Mouse (Mus musculus): ENCODE measurements around the gene H3f3a.
A peak's percentile ranks its signal among the peaks of the same experiment; 100 is the strongest.

Gene H3f3a

DNA sequence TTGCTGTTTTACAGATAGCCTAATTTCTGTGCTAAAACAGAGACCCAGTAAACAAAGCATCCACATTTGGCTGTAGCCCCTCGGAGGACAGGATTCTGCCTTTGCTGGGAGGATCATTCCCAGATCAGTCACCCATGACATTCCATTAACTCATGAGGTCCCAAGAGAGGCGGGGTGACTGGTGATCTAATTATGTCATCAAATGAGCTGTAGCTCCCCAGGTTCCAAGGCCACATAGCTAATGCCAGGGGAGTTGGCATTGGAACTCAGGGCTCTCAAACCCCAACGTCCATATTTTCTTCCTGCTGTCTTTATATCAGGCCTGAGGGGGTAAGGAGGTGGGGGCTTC, 30.2 kb downstream of the H3f3a start:
- no peak for DNase-seq (ENCODE audit: low spot score in 2 of 2)

GRCm38 (mm10) chr1:180782906-180783579, 30.7 kb downstream of the H3f3a start:
- no peak for DNase-seq (ENCODE audit: low spot score in 2 of 2)

GRCm38 (mm10) chr1:180781250-180781649, 32.5 kb downstream of the H3f3a start:
- DNase-seq (ENCODE audit: low spot score in 2 of 2) = no peak

DNA sequence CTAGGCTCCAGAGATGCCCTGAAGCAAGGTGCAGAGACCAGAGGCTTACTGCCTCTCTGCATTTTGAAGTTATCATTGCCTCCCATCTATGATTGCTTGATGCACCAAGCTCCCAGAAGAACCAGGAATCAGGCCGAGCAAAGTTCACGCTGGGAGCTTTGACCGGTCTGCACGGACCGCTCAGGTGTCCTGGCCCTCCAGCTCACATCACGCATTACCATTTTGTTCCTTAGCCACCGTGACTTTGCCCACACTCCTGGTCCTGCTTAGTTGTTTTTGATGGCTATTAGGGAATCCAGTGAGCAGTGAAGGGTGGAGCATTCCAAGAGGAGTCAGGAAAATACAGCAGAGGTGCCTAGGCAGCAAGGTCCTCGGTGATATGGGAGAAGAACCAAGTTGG, 33.5 kb downstream of the H3f3a start:
- DNase-seq (ENCODE audit: low spot score in 2 of 2) = no peak

DNA sequence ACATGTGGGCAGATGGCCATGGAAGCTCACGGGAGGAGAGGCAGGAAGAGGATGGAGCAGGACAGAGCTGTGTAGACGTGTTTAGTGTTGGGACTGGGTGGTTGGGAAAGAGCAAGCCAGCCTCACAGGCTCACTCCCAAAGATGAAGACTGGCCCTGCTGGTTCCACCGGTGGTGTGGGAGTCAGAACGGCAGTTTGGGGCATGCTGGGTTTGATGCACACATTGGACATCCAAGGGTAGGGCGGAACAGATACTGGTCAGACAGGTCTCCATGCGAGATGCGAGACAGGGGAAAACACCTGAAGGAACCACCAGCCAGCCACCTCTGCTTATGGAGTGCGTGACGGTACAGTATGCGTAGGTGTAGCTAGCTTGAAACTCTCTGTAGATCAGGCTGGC, 34.8 kb downstream of the H3f3a start:
- DNase-seq (ENCODE audit: low spot score in 2 of 2) = no peak

- no peak for DNase-seq (ENCODE audit: low spot score in 2 of 2)
Measured at GRCm38 (mm10) chr1:180778403-180778754, 35.4 kb downstream of the H3f3a start.

- DNase-seq (ENCODE audit: low spot score in 2 of 2) = peak; percentile 89 to 90
Measured at GRCm38 (mm10) chr1:180777660-180778402, 35.9 kb downstream of the H3f3a start.

GRCm38 (mm10) chr1:180777289-180777659, 36.5 kb downstream of the H3f3a start:
- DNase-seq (ENCODE audit: low spot score in 2 of 2) = no peak

- DNase-seq (ENCODE audit: low spot score in 2 of 2) = no peak
Measured at GRCm38 (mm10) chr1:180776494-180776893, 37.2 kb downstream of the H3f3a start.

GRCm38 (mm10) chr1:180775849-180776493, 37.8 kb downstream of the H3f3a start:
- DNase-seq (ENCODE audit: low spot score in 2 of 2) = no peak

DNA sequence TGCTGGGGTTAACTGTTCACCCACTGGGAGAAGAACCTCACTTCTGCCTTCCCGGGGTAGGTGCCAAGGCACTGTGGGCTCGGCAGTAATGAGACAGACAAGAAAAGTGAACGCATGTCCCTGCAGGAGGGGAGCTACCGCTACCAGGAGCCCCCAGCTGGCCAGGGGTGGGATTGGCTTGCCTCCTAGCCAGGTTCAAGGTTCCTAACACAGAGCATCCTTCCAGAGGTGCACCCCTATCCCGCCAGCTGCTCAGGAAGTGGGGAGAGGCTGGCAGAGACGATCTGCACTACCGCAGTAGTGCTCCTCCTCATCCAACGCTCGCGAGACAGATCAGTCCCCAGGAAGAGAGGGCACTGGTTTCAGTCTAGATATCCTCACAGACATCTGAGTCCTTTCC, 38.4 kb downstream of the H3f3a start:
- DNase-seq (ENCODE audit: low spot score in 2 of 2) = no peak

DNA sequence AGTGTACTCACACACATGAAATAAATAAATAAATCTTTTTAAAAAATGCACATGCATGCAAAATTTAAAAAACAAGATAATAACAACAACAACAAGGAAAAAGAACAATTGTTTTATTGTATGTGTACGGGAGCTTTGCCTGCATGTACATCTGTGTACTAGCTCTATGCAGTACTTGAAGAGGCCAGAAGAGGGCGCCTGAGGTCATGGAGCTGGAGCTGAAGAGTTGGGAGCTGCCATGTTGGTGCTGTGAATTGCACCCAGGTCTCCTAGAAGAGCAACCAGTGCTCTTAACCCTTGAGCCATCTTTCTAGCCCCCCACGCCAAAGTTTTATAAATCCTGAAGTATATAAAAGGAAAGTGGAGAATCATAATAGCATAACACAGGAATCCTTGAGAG, 39.1 kb downstream of the H3f3a start:
- DNase-seq (ENCODE audit: low spot score in 2 of 2) = no peak

DNA sequence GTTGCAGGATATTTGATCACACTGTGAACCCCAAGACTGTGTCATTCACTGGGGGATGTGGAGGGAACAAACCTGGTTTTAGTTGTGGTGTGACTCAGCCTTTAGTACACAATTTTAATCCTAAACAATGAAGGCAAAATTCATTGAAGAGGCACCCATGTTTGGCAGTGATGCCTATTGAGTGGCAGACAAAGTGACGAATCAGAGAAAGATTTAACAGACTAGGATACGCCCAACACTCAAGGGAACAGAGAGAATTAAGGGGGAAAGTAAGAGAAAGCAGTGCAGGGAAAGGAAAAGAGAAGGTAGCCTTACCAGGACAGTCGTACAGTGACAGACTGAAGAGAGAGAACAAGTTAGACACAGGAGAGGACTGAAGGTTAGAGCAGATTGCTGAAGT, 41.5 kb downstream of the H3f3a start:
- DNase-seq (ENCODE audit: low spot score in 2 of 2) = no peak

DNA sequence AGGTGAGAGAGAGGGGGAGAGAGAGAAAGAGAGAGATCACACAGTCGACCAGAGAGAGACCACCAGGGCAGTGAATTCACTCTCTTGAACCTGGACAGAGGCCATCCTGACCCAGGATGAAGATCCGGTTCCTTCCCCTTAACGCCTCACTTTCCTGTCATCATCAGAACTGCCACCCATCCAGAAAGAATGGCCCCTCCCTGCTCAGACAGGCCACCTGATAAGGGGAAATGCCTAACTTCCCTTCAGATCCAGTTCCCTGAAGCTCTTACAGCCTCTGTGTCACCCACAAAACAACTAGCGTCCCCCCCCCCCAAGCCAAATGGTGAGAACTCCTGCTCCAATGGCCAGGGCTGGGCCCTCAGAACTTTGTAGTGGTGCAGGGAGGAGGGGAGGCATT, 42.0 kb downstream of the H3f3a start:
- DNase-seq (ENCODE audit: low spot score in 2 of 2) = no peak

DNA sequence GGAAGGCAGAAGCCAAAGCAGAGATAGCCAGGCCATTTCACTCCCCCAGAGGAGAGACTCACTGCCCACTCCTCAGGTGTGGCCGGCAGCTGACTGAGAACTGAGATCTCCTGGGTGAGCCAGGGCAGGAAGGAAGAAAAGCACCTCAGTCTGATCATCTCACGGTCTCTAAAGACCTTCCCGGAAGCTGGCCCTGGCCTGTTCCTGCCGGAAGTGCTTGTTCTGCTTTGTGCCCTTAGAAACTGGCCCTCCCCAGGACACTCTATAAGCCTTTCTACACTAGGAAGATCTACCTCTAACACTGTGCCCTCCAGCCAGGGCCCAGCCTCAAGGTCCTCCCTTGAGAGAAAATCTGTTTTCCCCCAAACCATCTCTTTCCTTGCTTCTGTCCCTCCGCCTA, 42.4 kb downstream of the H3f3a start:
- DNase-seq (ENCODE audit: low spot score in 2 of 2) = no peak

DNA sequence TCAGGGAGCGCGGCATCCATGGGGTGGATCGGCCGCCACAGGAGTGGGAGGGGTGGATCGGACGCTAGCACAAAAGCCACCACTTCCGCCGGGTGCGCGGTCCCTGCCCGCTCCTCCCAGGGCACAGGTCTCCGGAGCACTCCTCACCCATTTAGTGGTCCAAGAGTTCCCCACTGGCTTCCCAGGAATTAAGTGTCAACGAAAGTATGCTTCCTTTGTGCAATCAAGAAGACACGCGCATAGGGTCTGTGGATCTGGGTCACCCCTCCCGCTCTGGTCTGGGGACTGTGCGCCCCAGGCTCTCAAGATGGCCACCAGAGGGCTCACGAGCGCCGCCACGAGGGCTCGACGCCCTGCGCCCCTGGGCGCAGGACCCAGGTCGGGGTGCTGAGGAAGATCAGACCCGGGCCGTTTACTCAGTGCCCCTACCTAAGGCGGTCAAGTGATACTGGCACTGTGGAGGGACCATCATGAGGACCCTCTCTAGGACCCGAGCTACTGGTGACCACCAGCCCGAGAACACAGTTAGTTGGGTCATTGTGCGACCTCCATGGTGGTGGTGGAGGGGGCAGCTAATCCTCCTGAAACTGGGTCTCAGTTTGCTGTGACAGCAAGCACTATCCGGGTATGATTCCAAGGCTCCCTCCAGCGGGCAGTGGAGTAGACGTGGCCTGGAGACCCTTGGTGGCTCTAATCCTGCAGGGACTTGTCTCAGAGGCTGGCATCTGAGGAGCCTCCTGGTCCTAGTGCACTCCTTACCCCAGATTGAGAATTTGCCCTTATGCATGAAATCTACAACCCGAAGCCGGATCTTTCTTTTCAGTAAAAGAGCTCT, 45.2 kb downstream of the H3f3a start:
- peak; percentile 78 to 81 for DNase-seq (ENCODE audit: low spot score in 2 of 2)

GRCm38 (mm10) chr1:180767541-180768333, 46.0 kb downstream of the H3f3a start:
- DNase-seq (ENCODE audit: low spot score in 2 of 2) = no peak

DNA sequence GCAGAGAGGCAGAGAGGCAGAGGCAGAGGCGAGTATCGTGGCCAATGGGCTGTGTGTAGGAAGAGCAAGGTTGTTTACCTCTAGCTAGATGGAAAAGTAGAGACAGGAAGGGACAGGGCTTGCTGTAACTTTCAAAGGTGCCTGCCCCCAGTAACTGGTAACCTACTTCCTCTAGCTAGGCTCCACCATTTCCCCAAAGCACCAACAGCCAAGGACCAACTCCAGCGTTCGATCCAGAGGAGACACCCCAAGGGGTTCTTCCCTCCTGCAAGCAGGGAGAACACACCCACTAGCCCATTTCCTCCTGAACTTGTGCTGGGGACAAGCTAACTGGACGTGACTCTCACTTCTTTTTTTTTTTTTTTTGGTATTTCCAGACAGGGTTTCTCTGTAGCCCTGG, 47.2 kb downstream of the H3f3a start:
- DNase-seq (ENCODE audit: low spot score in 2 of 2) = peak in 1 of 2 experiments; percentile 35

DNA sequence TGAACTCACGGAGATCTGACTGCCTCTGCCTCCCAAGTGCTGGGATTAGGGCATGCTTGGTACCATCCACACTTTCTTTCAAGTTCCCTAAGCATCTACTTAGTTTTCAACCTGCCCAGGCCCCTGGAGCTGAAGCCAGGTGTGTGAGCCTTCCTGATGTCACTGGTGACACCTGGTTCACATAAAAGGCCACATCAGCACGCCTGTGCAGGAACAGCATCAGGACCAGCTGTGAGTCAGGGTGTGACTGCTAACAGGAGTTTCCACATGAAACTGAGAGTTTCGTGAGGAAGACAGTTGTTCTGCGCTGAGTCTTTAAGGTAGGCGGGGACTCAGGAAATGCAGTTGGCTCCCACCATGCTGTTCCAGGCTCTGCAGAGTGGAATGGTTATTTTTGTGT, 48.4 kb downstream of the H3f3a start:
- no peak for DNase-seq (ENCODE audit: low spot score in 2 of 2)

DNA sequence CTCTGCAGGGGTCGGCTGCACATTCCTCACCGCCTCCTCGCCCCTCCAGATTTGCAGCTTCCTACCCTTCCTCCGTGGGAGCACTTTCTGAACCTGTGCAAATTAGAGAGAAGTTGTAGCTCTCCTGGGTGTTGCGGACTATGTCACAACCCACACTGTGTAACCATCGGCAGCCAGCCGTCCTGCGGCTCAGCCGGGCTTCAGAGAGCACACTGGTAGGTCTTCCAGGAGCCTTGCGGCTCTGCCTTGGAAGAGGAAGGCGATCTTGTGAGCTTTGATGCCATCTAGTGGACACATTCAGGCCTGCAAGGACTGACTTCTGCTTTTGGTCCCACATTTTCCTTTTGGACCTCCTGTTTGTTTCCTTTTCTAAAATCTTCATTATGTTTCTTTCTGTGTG, 49.9 kb downstream of the H3f3a start:
- DNase-seq (ENCODE audit: low spot score in 2 of 2) = peak; percentile 66 to 77

- DNase-seq (ENCODE audit: low spot score in 2 of 2) = no peak
Measured at GRCm38 (mm10) chr1:180763307-180763706, 50.4 kb downstream of the H3f3a start.

DNA sequence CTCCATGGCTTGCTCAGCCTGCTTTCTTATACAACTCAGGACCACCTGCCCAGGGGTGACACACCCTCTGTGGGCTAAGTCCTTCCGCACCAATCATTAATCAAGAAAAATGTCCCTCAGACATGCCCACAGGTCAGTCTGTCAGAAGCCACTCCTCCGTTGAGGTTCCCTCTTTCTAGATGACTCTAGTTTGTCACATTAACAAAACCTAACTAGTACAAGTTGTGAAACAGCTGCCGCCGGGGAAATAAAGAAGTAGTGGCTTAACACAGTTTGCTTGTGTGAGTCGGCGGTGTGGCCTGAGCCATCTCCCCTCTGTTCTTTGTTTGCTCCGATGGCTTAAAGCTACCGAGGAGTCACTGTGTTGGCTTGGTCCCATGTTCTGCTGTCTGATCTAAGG, 51.1 kb downstream of the H3f3a start:
- no peak for DNase-seq (ENCODE audit: low spot score in 2 of 2)

All from heart, adult 9 months (tissue).